In genomic region chr4:118741881-118742280, GRCm38 (mm10) we compare ENCODE assay signal across 17 mouse cellular contexts. TPM values are rescaled to one million over a fixed set of nuclear protein-coding genes. Genes with fewer than 3 reads are reported as not detected.
DNase-seq lines count a peak whose midpoint lies in the region; ATAC-seq and TF ChIP-seq lines count a peak whose summit lies in the region.
"Had no signal": no experiment of that assay in that cellular context is flagged by ENCODE, and none has a peak within 500 bp of the region (broad histone marks: within the 10 kb centered on the region; RNA-seq: fewer than 3 reads in every experiment).

No protein-coding gene starts in this region.

- in situ Hi-C loops in ES-E14 (cut with MboI; ENCODE audit: low sequenced_read_pairs in 2 of 2, unreplicated experiment in 2 of 2): no loop called here

- H3K27me3 ChIP-seq in forebrain, embryonic 14.5 days (replicated peaks; ENCODE audit: control insufficient read depth, insufficient read depth, low read length): no peaks in the 10 kb centered on the region
- no peaks in the 10 kb centered on the region for H3K27me3 ChIP-seq in midbrain, embryonic 14.5 days (ENCODE audit: control insufficient read depth, insufficient read depth, low read length)
- H3K27me3 ChIP-seq in stomach, postnatal 0 days (ENCODE audit: control insufficient read depth, insufficient read depth, low read length): no peaks in the 10 kb centered on the region

- H3K4me2 ChIP-seq in forebrain, embryonic 14.5 days (ENCODE audit: low read length): no peak overlapping the region
- H3K4me2 ChIP-seq in midbrain, embryonic 14.5 days (ENCODE audit: low read length): peak overlapping the region; percentile 19
- H3K4me2 ChIP-seq in stomach, postnatal 0 days (replicated peaks; ENCODE audit: low read depth): no peak overlapping the region
- H3K4me2 ChIP-seq: limb, embryonic 15.5 days had no signal

- H3K9ac ChIP-seq in ES-E14 (ENCODE audit: insufficient read depth, low read depth, low read length, poor library complexity, severe bottlenecking): peak overlapping the region; percentile 78
- H3K9ac ChIP-seq in forebrain, embryonic 14.5 days (ENCODE audit: low read length): no peak overlapping the region
- no peak overlapping the region for H3K9ac ChIP-seq in midbrain, embryonic 14.5 days (replicated peaks; ENCODE audit: low read length)
- H3K9ac ChIP-seq in stomach, postnatal 0 days (ENCODE audit: low read length): no peak overlapping the region
- H3K9ac ChIP-seq: limb, embryonic 15.5 days had no signal

- TF ChIP-seq CTCF in stomach, postnatal 0 days (IDR thresholded peaks at IDR 0.05; ENCODE audit: low read depth): no peak

- H3K4me1 ChIP-seq in ES-E14 (ENCODE audit: control insufficient read depth in 2 of 2, insufficient read depth in 2 of 2, low read length in 2 of 2, poor library complexity in 1 of 2): peaks cover 5 to 18% of the 10 kb centered on the region in 2 experiments
- H3K4me1 ChIP-seq in forebrain, embryonic 14.5 days (ENCODE audit: control insufficient read depth, insufficient read depth, low read length): no peaks in the 10 kb centered on the region
- H3K4me1 ChIP-seq in midbrain, embryonic 14.5 days (ENCODE audit: control insufficient read depth, insufficient read depth, low read length): no peaks in the 10 kb centered on the region
- H3K4me1 ChIP-seq in stomach, postnatal 0 days (replicated peaks; ENCODE audit: control insufficient read depth, insufficient read depth): no peaks in the 10 kb centered on the region
- H3K4me1 ChIP-seq: limb, embryonic 15.5 days had no signal

- no peak for ATAC-seq in forebrain, embryonic 14.5 days
- ATAC-seq in midbrain, embryonic 14.5 days (ENCODE audit: low FRiP score, low TSS enrichment): no peak
- ATAC-seq in stomach, postnatal 0 days (ENCODE audit: low FRiP score, low TSS enrichment): no peak
- ATAC-seq: lung, postnatal 0 days had no signal

- WGBS in forebrain, embryonic 14.5 days: 3% methylated on average over 16 of the region's 16 CpGs
- 2% methylated on average over 16 of the region's 16 CpGs for WGBS in midbrain, embryonic 14.5 days
- 12% methylated on average over 16 of the region's 16 CpGs for WGBS in stomach, postnatal 0 days

- peak overlapping the region; percentile 40 to 65 for H3K4me3 ChIP-seq in ES-E14 (ENCODE audit: insufficient read depth in 1 of 2, low read depth in 1 of 2, low read length in 2 of 2, poor library complexity in 1 of 2, severe bottlenecking in 1 of 2)
- H3K4me3 ChIP-seq in forebrain, embryonic 14.5 days (ENCODE audit: low read depth, low read length): no peak overlapping the region
- H3K4me3 ChIP-seq in midbrain, embryonic 14.5 days (replicated peaks; ENCODE audit: low read depth, low read length): no peak overlapping the region
- H3K4me3 ChIP-seq in stomach, postnatal 0 days (ENCODE audit: low read depth, low read length): no peak overlapping the region
- H3K4me3 ChIP-seq: layer of hippocampus, adult 2 months; limb, embryonic 15.5 days had no signal

- no peak for TF ChIP-seq EP300 in stomach, postnatal 0 days (optimal IDR thresholded peaks at IDR 0.05)

- H3K36me3 ChIP-seq in ES-E14 (ENCODE audit: control insufficient read depth, insufficient read depth, low read length, poor library complexity, severe bottlenecking): no peaks in the 10 kb centered on the region
- H3K36me3 ChIP-seq in forebrain, embryonic 14.5 days (ENCODE audit: control insufficient read depth, insufficient read depth, low read length): no peaks in the 10 kb centered on the region
- H3K36me3 ChIP-seq in midbrain, embryonic 14.5 days (ENCODE audit: control insufficient read depth, insufficient read depth, low read length): no peaks in the 10 kb centered on the region
- H3K36me3 ChIP-seq in stomach, postnatal 0 days (ENCODE audit: control insufficient read depth, insufficient read depth, low read length): no peaks in the 10 kb centered on the region
- H3K36me3 ChIP-seq: limb, embryonic 15.5 days had no signal

- H3K27ac ChIP-seq in ES-E14 (ENCODE audit: insufficient read depth, low read depth, low read length, poor library complexity, severe bottlenecking): peak overlapping the region; percentile 85
- no peak overlapping the region for H3K27ac ChIP-seq in forebrain, embryonic 14.5 days (ENCODE audit: low read depth, low read length)
- H3K27ac ChIP-seq in midbrain, embryonic 14.5 days (replicated peaks; ENCODE audit: low read depth, low read length): no peak overlapping the region
- H3K27ac ChIP-seq in stomach, postnatal 0 days (replicated peaks): no peak overlapping the region
- H3K27ac ChIP-seq: layer of hippocampus, adult 2 months; limb, embryonic 15.5 days had no signal

- H3K9me3 ChIP-seq in ES-E14 (ENCODE audit: control insufficient read depth, insufficient read depth, low read depth, low read length): no peaks in the 10 kb centered on the region
- no peaks in the 10 kb centered on the region for H3K9me3 ChIP-seq in forebrain, embryonic 14.5 days (replicated peaks; ENCODE audit: control insufficient read depth, low read length)
- H3K9me3 ChIP-seq in midbrain, embryonic 14.5 days (ENCODE audit: control insufficient read depth, low read length): 0 out of 2 replicates have a peak, but pooled peaks cover 5% of the 10 kb centered on the region
- no peaks in the 10 kb centered on the region for H3K9me3 ChIP-seq in stomach, postnatal 0 days (ENCODE audit: control insufficient read depth, low read length)

- DNase-seq in cerebellum, postnatal 36 days: peak; percentile 4 to 7
- DNase-seq in cerebellum, adult 18-20 months: no peak
- DNase-seq in ES-E14 (ENCODE audit: low read depth, low spot score): no peak
- peak; percentile 19 for DNase-seq in forebrain, embryonic 14.5 days (ENCODE audit: low spot score)
- peak; percentile 12 for DNase-seq in midbrain, embryonic 14.5 days
- DNase-seq in stomach, postnatal 0 days (ENCODE audit: low spot score): no peak
- DNase-seq in right cerebral cortex, postnatal 25 days: no peak
- no peak for DNase-seq in urinary bladder, postnatal 25 days (ENCODE audit: low spot score)
- DNase-seq: adrenal gland, postnatal 25 days; kidney, adult 11 months; right cerebral cortex, postnatal 14 days; thymus, adult 18-20 months had no signal

TF ChIP-seq in ES-E14, 5 proteins besides CTCF, POLR2A, EP300 and RAD21:
- TF ChIP-seq ZC3H11A (IDR thresholded peaks at IDR 0.05; ENCODE audit: borderline replicate concordance, low read depth, low read length) (no peak), ZNF384 (IDR thresholded peaks at IDR 0.05; ENCODE audit: low read depth, low read length) (no peak), CHD2 (IDR thresholded peaks at IDR 0.05; ENCODE audit: low read depth, low read length) (no peak), HCFC1 (IDR thresholded peaks at IDR 0.05; ENCODE audit: borderline replicate concordance, insufficient read depth, low read length) (no peak), MAFK (IDR thresholded peaks at IDR 0.05; ENCODE audit: insufficient read depth, low read depth, low read length) (no peak)
TF ChIP-seq in ES-E14: peak in this region for 0.

RNA-seq across cellular contexts. Expression of gene Olfr1339, which starts 9.9 kb away (rescaled TPM):
- total RNA-seq in ES-E14 (2012; rRNA removed): not detected in 2 replicates
- polyA plus RNA-seq in forebrain, embryonic 14.5 days (2014; fragmentation: Nextera tagmentation; extraction: Ambion mirVana): not detected in 2 replicates
- not detected in 2 replicates for polyA plus RNA-seq in midbrain, embryonic 14.5 days (2014; fragmentation: Nextera tagmentation; extraction: Ambion mirVana)
- polyA plus RNA-seq in stomach, postnatal 0 days (2015; fragmentation: Nextera tagmentation; extraction: Ambion mirVana): not detected in 2 replicates
- total RNA-seq: adrenal gland, postnatal 25 days; common myeloid progenitor, adult 5-6 weeks; heart, adult 8-10 months; layer of hippocampus, adult 2 months had no signal
- polyA plus RNA-seq: limb, embryonic 15.5 days; lung, postnatal 0 days had no signal

RNA-seq across cellular contexts. Expression of gene Olfr1338, which starts 16.7 kb away (rescaled TPM):
- total RNA-seq in ES-E14 (2012; rRNA removed): not detected in 2 replicates
- not detected in 2 replicates for polyA plus RNA-seq in forebrain, embryonic 14.5 days (2014; fragmentation: Nextera tagmentation; extraction: Ambion mirVana)
- not detected in 2 replicates for polyA plus RNA-seq in midbrain, embryonic 14.5 days (2014; fragmentation: Nextera tagmentation; extraction: Ambion mirVana)
- not detected in 2 replicates for polyA plus RNA-seq in stomach, postnatal 0 days (2015; fragmentation: Nextera tagmentation; extraction: Ambion mirVana)
- total RNA-seq: adrenal gland, postnatal 25 days; common myeloid progenitor, adult 5-6 weeks; heart, adult 8-10 months; layer of hippocampus, adult 2 months had no signal
- polyA plus RNA-seq: limb, embryonic 15.5 days; lung, postnatal 0 days had no signal

RNA-seq across cellular contexts. Expression of gene Olfr1340, which starts 21.9 kb away (rescaled TPM):
- total RNA-seq in ES-E14 (2012; rRNA removed): not detected in 2 replicates
- polyA plus RNA-seq in forebrain, embryonic 14.5 days (2014; fragmentation: Nextera tagmentation; extraction: Ambion mirVana): not detected in 2 replicates
- not detected in 2 replicates for polyA plus RNA-seq in midbrain, embryonic 14.5 days (2014; fragmentation: Nextera tagmentation; extraction: Ambion mirVana)
- not detected in 2 replicates for polyA plus RNA-seq in stomach, postnatal 0 days (2015; fragmentation: Nextera tagmentation; extraction: Ambion mirVana)
- total RNA-seq: adrenal gland, postnatal 25 days; common myeloid progenitor, adult 5-6 weeks; heart, adult 8-10 months; layer of hippocampus, adult 2 months had no signal
- polyA plus RNA-seq: limb, embryonic 15.5 days; lung, postnatal 0 days had no signal

RNA-seq across cellular contexts. Expression of gene Olfr1341, which starts 38.6 kb away (rescaled TPM):
- 0.04 TPM in 1 of 2 replicates, not detected in the other for total RNA-seq in ES-E14 (2012; rRNA removed)
- not detected in 2 replicates for polyA plus RNA-seq in forebrain, embryonic 14.5 days (2014; fragmentation: Nextera tagmentation; extraction: Ambion mirVana)
- not detected in 2 replicates for polyA plus RNA-seq in midbrain, embryonic 14.5 days (2014; fragmentation: Nextera tagmentation; extraction: Ambion mirVana)
- polyA plus RNA-seq in stomach, postnatal 0 days (2015; fragmentation: Nextera tagmentation; extraction: Ambion mirVana): not detected in 2 replicates
- total RNA-seq: adrenal gland, postnatal 25 days; common myeloid progenitor, adult 5-6 weeks; heart, adult 8-10 months; layer of hippocampus, adult 2 months had no signal
- polyA plus RNA-seq: limb, embryonic 15.5 days; lung, postnatal 0 days had no signal

RNA-seq across cellular contexts. Expression of gene Olfr1337, which starts 40.5 kb away (rescaled TPM):
- not detected in 2 replicates for total RNA-seq in ES-E14 (2012; rRNA removed)
- not detected in 2 replicates for polyA plus RNA-seq in forebrain, embryonic 14.5 days (2014; fragmentation: Nextera tagmentation; extraction: Ambion mirVana)
- not detected in 2 replicates for polyA plus RNA-seq in midbrain, embryonic 14.5 days (2014; fragmentation: Nextera tagmentation; extraction: Ambion mirVana)
- polyA plus RNA-seq in stomach, postnatal 0 days (2015; fragmentation: Nextera tagmentation; extraction: Ambion mirVana): not detected in 2 replicates
- total RNA-seq: adrenal gland, postnatal 25 days; common myeloid progenitor, adult 5-6 weeks; heart, adult 8-10 months; layer of hippocampus, adult 2 months had no signal
- polyA plus RNA-seq: limb, embryonic 15.5 days; lung, postnatal 0 days had no signal

Comparison
In these comparisons a context has a peak if more than half of its experiments do, and no peak if none do; other contexts are left out.
1. DNase-seq: peak in cerebellum, postnatal 36 days (2 of 2), forebrain, embryonic 14.5 days (single experiment) and midbrain, embryonic 14.5 days (single experiment); none in cerebellum, adult 18-20 months (0 of 2), ES-E14 (single experiment), stomach, postnatal 0 days (single experiment), right cerebral cortex, postnatal 25 days (single experiment) and urinary bladder, postnatal 25 days (single experiment).
2. H3K4me3 ChIP-seq: peak in ES-E14 (2 of 2); none in forebrain, embryonic 14.5 days (single experiment), midbrain, embryonic 14.5 days (single experiment) and stomach, postnatal 0 days (single experiment).